Mouse (Mus musculus) lung, postnatal 25 days (tissue): ENCODE data around the gene Ubl7.
"Not testable (repeated sequence)": the region's sequence is repeated elsewhere in the genome, so short reads cannot be mapped to it uniquely, and the experiment has no call there.

Experiments used
- DNase-seq: peaks from one replicate; pipeline ENCODE4 v3.0.0; 2022; ENCODE audit warnings: low spot score

Gene Ubl7

DNA sequence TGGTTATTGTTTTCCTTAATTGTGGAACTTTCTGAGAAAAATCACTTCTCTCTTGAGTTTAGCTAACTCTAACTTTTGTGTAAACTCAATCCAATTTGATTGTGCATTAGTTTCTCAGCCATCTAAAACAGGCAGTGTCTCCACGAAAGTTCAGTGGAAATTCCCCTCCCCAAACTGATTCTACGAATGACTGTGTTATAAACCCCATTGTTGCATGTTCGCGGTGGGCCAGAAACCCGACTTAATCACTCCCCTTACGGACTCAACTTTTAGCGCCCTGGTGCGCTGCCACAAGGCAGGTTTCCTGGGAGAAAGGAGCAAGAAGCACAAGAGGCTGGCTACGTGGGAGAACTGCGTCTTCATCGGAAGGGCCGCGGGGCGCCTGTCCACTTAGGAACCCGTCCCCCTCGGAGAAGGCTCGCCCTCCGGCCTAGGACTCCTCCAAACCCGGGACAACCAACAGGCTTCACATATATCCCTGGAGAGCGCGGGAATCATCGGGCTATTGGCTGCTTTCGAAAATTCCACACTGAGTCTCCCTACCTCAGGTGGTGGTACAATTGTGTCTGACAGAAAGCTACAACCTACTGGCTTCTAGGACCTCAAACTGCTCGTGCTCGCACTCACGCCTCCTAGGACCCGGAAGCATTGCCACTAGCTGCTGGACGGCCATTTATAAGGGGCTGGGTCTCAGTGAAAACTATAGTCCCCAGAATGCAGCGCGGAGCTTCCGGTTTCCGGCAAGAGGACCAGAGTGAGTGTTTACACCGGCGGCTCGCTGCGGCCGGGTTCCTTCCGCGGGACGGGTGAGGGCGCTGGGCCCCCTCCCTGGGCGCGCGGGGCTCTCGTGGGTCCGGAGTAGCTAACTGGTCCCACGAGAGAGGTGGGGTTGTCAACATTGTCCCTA is at the start of gene Ubl7:
Gene Ubl7 (plus strand): TSS at position 726 of the 907 bp plus-strand sequence.
- peak; percentile 95 for DNase-seq

DNA sequence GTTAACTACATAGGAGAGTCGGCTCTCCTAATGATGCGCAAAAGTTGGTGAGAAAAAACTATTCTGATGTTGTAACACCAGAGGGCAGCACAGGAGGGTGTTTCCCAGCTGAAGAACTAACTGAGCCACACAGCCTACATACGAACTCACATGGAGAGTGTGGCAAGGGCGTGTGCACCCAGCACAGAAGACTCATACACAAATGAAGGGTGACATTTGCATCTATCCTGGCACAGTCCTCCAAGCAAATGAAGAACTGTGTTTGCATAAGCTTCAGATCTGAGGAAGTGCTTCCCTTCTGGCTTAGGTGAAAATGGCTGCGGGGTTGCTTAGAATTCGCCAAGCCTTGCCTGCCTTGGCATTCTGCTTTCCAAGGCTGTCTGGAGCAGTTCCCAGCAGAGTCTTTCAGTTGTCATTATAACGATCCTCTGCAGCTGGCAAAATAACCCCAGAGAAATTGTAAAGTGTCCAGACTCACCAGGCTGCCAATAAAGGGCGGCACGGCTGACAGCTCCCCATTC is 48.8 kb upstream of the Ubl7 start:
- peak; percentile 71 for DNase-seq

GRCm38 (mm10) chr9:57864336-57864735 is 46.4 kb upstream of the Ubl7 start:
- DNase-seq: no peak

DNA sequence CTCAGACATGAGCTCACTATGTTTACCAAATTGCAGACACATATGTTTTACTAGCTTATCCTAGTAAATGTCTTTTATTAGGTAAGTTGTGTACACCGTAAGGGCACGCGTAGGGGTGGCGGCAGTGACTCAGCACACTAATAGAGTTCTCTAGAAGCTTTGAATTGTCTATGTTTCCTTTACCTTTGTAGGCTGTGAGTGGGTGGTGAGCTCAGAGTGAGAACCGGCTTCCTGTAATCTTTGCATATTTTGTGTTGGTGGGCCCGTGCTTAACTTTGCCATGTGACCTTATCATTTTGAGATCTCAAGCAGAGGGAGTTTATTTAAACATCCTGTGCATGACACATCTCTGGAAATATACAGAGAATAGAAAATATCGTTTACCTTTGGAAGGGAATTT is 44.2 kb upstream of the Ubl7 start:
- no peak for DNase-seq

GRCm38 (mm10) chr9:57867236-57867635 is 43.5 kb upstream of the Ubl7 start:
- DNase-seq: no peak

DNA sequence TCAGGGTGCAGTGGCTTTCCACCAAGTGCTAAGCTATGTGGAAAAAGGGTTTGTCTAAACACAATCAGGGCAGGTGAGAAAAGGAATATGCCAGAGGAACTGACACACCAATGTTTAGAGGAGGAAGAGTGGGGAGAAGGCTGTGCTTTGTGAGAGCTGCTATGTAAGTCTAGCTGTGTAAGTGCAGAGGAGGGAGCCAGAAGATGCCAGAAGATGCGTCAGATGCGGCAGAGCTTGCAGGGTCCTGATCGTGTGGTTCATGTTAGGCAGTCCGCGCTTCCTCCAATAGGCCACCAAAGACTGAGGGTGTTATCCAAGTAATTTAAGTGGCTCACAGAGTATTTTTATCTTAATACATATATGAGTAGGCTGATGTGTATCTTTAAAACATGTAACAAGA is 42.9 kb upstream of the Ubl7 start:
- DNase-seq: no peak

DNA sequence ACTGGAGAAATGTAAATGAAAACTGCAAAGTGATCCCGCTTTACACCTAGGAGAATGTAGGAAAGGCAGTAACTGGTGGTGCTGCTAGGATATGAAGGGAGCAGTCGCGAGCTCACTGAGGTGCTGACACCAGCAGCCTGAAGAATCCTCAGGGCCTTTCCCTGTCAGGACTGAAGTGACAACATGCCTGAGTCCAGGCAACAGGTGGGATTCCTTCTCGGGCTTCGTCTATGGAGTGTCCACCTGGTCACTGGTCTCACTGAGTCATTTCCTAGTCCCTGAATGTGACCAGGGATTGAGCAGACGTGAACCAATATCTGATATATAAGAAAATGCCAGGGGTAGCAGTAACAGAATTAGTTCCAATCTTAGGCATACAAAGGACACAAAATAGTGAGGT is 42.0 kb upstream of the Ubl7 start:
- no peak for DNase-seq

DNA sequence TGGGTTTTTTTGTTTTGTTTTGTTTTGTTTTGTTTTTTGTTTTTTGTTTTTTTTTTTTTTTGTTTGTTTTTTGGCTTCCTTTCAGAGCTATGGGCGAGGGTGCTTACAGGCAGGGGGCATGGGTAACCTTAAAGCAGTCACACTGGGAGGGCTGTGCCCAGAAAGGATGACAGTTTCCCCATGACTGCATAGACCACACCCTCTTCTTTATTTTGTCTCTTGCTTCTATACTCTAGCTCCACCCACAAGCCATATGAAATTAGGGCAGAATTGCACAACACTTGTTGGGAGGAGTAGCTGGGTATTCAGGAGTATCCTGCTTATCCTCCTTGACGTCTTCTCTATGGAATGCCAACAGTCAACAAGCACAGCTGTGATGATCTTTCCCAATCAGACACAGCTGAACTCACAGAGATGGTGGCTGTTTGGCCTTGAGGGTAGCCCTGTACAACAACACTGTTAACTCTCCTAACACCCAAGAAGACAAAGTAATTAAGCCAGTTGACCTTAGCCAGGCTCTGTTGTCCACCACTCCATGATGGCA is 40.4 kb upstream of the Ubl7 start:
- DNase-seq: no peak

GRCm38 (mm10) chr9:57874134-57874533 is 36.6 kb upstream of the Ubl7 start:
- no peak for DNase-seq

DNA sequence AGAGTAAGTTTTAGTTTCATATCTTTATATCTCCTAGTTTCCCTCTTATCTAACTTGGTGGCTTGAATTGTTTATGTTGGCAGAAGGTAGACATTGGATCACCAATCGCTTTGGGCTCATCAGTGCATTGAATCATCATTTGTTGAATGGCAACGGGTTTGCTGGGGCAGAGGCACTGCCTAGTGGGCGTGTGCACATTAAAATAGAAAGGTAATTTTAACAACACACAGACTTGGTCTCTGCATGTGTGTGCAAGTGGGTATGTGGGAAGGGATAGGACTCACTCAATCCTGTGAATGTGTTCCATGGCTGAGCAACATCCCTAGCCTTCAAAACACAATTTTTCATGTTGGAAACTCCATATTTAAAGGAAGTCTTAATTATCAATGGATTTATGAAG is 35.8 kb upstream of the Ubl7 start:
- DNase-seq: no peak

DNA sequence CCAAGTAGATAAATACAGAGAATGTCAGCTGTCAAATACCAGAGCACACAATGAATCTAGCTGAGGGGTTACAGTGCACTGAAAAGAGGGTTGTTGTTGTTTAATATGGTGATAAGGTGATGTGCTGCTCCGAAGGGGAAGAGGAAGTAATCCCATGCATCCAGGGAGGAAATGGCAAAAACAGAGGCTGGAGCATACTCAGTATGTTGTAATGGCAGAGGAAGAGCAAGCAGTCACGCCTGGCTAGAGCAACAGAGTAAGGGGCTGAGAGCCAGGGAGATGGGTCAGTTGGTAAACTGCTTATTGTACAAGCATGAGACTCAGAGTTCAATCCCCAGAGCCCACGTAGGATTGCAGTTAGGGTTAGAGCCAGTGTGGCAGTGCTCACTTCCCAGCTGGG is 31.6 kb upstream of the Ubl7 start:
- no peak for DNase-seq

DNA sequence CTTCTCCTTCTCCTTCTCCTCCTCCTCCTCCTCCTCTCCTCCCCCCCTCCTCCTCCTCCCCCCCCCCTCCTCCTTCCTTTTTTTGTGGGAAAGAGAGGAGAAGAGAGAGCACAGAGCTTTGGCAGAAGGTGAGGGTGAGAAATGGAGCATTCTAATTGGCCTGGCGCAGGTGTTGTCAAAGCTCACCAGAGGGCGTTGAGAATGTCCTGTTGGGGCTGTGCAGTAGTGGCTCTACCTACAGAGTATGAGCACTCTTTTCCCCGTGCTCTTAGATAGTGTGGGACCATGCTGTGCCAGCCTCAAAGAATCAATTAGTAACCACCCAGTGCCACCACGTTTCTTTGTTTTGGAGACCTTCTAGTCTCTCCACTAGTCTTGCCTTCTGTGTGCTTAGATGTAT is 30.5 kb upstream of the Ubl7 start:
- DNase-seq: no peak

GRCm38 (mm10) chr9:57881781-57882180 is 29.0 kb upstream of the Ubl7 start:
- DNase-seq: not testable (repeated sequence)

DNA sequence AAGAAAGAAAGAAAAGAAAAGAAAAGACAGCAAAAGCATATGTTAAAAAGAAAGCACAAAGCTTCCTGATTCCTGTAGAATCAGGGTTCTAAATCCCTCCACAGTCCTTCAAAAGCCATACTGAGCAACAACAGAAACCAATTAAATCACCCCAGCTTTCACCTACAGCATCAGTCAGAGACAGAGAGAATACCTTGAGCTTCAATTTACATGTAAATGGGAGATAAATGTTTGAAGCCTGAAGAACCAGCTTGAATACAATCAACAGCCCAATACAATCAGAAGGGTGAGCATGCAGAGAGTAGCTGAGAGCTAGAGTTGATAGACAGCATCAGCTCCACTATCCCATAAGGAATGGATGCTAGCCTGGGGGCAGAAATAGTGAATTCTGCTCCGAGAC is 27.4 kb upstream of the Ubl7 start:
- DNase-seq: no peak

- no peak for DNase-seq
Observed at GRCm38 (mm10) chr9:57888119-57888518, 22.7 kb upstream of the Ubl7 start.

GRCm38 (mm10) chr9:57900478-57900877 is 10.3 kb upstream of the Ubl7 start:
- DNase-seq: no peak

GRCm38 (mm10) chr9:57901197-57901596 is 9.6 kb upstream of the Ubl7 start:
- no peak for DNase-seq

DNA sequence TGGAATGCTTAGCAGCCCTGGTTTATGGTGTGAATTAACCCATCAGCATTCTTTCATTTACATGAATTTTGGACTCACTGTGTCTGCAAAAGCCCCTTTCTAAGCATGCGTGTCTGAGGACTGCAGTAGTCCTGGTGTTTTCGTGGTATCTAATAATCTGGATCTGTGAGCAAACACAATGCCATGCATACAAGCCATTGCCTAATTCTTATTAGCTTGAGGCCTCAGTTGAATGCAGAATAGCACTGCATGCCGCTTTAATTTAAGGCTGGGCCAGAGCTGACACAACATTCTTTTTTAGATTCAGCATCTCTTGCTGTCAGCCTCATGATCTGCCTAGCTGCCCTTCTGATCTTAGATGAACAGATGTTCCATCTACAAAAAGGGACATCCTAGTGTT is 9.2 kb upstream of the Ubl7 start:
- no peak for DNase-seq

- no peak for DNase-seq
Observed at GRCm38 (mm10) chr9:57902132-57902531, 8.6 kb upstream of the Ubl7 start.

GRCm38 (mm10) chr9:57903589-57904249 is 7.1 kb upstream of the Ubl7 start:
- no peak for DNase-seq

GRCm38 (mm10) chr9:57904250-57904644 is 6.5 kb upstream of the Ubl7 start:
- DNase-seq: no peak

GRCm38 (mm10) chr9:57907206-57907605 is 3.6 kb upstream of the Ubl7 start:
- no peak for DNase-seq

DNA sequence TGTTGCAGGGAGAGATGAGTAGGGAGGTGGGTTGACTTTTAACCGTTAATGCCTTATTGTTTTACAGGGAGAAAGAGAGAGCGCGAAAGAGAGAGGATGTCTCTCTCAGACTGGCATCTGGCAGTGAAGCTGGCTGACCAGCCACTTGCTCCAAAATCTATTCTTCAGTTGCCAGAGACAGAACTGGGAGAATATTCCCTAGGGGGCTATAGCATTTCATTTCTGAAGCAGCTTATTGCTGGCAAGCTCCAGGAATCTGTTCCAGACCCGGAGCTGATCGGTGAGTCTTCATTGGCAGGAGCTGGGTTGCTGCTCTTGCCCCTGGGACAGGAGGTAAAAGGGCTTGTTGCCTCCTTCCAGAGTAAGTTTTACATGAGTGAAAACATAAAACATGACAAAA is 1.8 kb downstream of the Ubl7 start:
- DNase-seq: no peak
